In the genomic region with DNA sequence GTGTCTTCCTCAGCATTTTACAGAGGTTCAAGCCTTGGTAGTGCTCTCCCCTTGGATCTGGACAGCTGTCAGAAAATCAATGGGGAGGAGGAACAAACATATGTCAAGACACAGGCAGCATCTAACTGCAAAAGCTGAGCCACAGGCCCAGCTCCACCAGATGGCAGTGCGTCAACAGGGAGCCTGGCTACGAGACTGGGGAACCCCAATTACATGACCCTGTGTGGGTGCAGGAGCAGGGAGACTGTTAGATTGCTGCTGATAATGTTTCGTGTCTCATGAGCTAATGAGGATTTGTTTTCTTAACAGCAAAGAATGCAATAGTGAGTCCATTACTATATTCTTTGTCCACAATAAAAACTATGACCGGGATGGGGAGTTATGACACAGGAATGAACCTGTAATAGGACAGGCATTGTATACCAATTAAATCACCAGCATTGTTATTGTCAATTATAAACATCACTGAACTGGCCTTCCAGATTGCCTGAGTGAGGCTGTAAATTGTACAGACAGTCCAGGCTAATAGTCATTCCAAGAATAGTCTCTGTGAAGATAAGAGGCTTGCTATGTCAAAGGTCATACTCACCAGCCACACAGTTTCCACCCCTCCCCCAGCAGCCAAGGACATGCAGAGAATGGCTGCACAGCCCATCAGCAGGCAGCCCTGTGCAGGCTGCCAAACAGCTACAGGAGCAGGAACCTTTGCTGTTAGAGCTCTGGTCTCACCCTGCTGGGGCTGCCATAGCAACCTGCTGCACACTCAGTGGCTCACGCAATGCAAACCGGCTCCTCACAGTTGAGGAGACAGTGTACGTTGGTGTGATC, we compare ENCODE assay signal across 8 mouse cellular contexts. TPM values are rescaled to one million over a fixed set of nuclear protein-coding genes. Genes with fewer than 3 reads are reported as not detected.
DNase-seq lines count a peak whose midpoint lies in the region; ATAC-seq and TF ChIP-seq lines count a peak whose summit lies in the region.

No protein-coding gene starts in this region.

- H3K4me1 ChIP-seq in kidney, adult 2 months (ENCODE audit: control insufficient read depth, insufficient read depth, low read length), result no peaks in the 10 kb centered on the region; the same call in 1 of the 2 replicates
- peaks cover 21% of the 10 kb centered on the region for H3K4me1 ChIP-seq in midbrain, embryonic 10.5 days

- no peaks in the 10 kb centered on the region for H3K27me3 ChIP-seq in kidney, adult 2 months (replicated peaks; ENCODE audit: control insufficient read depth, insufficient read depth, low read length)
- H3K27me3 ChIP-seq in midbrain, embryonic 10.5 days (ENCODE audit: low read depth, poor library complexity, severe bottlenecking), result no peaks in the 10 kb centered on the region

- H3K27ac ChIP-seq in kidney, adult 2 months (ENCODE audit: insufficient read depth, low read depth, low read length), result no peak overlapping the region
- H3K27ac ChIP-seq in midbrain, embryonic 10.5 days (replicated peaks), result peak overlapping the region; percentile 78

- no peaks in the 10 kb centered on the region for H3K9me3 ChIP-seq in midbrain, embryonic 10.5 days (replicated peaks)

- H3K36me3 ChIP-seq in kidney, adult 2 months (ENCODE audit: control insufficient read depth, insufficient read depth, low read length), result no peaks in the 10 kb centered on the region
- H3K36me3 ChIP-seq in midbrain, embryonic 10.5 days, result no peaks in the 10 kb centered on the region

- DNase-seq in adrenal gland, postnatal 10 days, result peak; percentile 83
- peak; percentile 81 for DNase-seq in embryo, embryonic 11 days
- DNase-seq in heart, adult 9 months (ENCODE audit: low spot score in 2 of 2), result peak; percentile 73 to 80
- DNase-seq in kidney, adult 2 months, result peak; percentile 77
- peak; percentile 71 to 73 for DNase-seq in left cerebral cortex, postnatal 25 days (ENCODE audit: low spot score in 2 of 2)
- peak; percentile 78 for DNase-seq in midbrain, embryonic 10.5 days (ENCODE audit: low spot score)
- peak; percentile 18 for DNase-seq in skeletal muscle tissue, adult 2 months (ENCODE audit: low read depth, low spot score)

- TF ChIP-seq CTCF in kidney, adult 2 months (conservative IDR thresholded peaks at IDR 0.05; ENCODE audit: insufficient read depth, insufficient read length, low read depth, low read length), result peak; percentile 98

- TF ChIP-seq POLR2A in kidney, adult 2 months (IDR thresholded peaks at IDR 0.05; ENCODE audit: low read depth, low read length), result no peak

- no peak overlapping the region for H3K4me3 ChIP-seq in kidney, adult 2 months (ENCODE audit: insufficient read depth, low read depth, low read length)
- peak overlapping the region; percentile 18; the same call in 1 of the 2 replicates for H3K4me3 ChIP-seq in midbrain, embryonic 10.5 days

- no peak for ATAC-seq in monocyte, adult 5-6 weeks (replicated peaks; ENCODE audit: insufficient number of reproducible peaks, low FRiP score, low TSS enrichment, poor library complexity, severe bottlenecking)

- 20% methylated on average over 7 of the region's 7 CpGs for WGBS in kidney, adult 2 months
- 16% methylated on average over 7 of the region's 7 CpGs for WGBS in midbrain, embryonic 10.5 days

- intact Hi-C loops in left cerebral cortex, postnatal 25 days (cut with DNase I), result loop anchor here (1.0 to 10.0 kb wide), 3 partner anchors 60 to 273 kb away; no protein-coding TSS in a partner anchor

RNA-seq across cellular contexts. Expression of a gene that starts 58.8 kb away (rescaled TPM):
- 1 to 10 TPM in 1 of 2 experiments, under 1 TPM in 1; 0.12 to 2.4 TPM for total RNA-seq in adrenal gland, postnatal 10 days (2021)
- 0.05 and 0.16 TPM in 2 replicates for polyA plus RNA-seq in kidney, adult 2 months (2012; rRNA removed)
- total RNA-seq in left cerebral cortex, postnatal 25 days (2021), result 1 to 10 TPM; 5.8 to 7.4 TPM
- 0.07 TPM in 1 of 2 replicates, not detected in the other for polyA plus RNA-seq in midbrain, embryonic 10.5 days (2016; fragmentation: Nextera tagmentation; extraction: Ambion mirVana)
- total RNA-seq in monocyte, adult 5-6 weeks (2017), result not detected in 3 replicates

Comparison
In these comparisons a context has a peak if more than half of its experiments do, and no peak if none do; other contexts are left out.
1. DNase-seq: peak in every context shown above with its lines; median percentile 83 in adrenal gland, postnatal 10 days; 81 in embryo, embryonic 11 days; 78 in midbrain, embryonic 10.5 days; 77 in kidney, adult 2 months; 76 in heart, adult 9 months; 72 in left cerebral cortex, postnatal 25 days; 18 in skeletal muscle tissue, adult 2 months.